Comparison of ENCODE assay signal across 19 mouse cellular contexts in genomic region chr8:75549284-75549683, GRCm38 (mm10).
A peak's percentile ranks its signal among the peaks of the same experiment; 100 is the strongest.
DNase-seq lines count a peak whose midpoint lies in the region; ATAC-seq lines count a peak whose summit lies in the region.
"Had no signal": no experiment of that assay in that cellular context is flagged by ENCODE, and none has a peak within 500 bp of the region (broad histone marks: within the 10 kb centered on the region; RNA-seq: fewer than 3 reads in every experiment).

No protein-coding gene starts in this region.

- H3K27ac ChIP-seq in intestine, embryonic 16.5 days (ENCODE audit: low read length), result no peak overlapping the region
- no peak overlapping the region for H3K27ac ChIP-seq in stomach, embryonic 16.5 days (ENCODE audit: low read length)
- no peak overlapping the region for H3K27ac ChIP-seq in limb, embryonic 10.5 days
- H3K27ac ChIP-seq in embryonic facial prominence, embryonic 10.5 days (replicated peaks), result no peak overlapping the region
- H3K27ac ChIP-seq: embryonic facial prominence, embryonic 12.5 days; forebrain, embryonic 13.5 days; forebrain, embryonic 15.5 days had no signal

- no peaks in the 10 kb centered on the region for H3K4me1 ChIP-seq in intestine, embryonic 16.5 days (ENCODE audit: control insufficient read depth, insufficient read depth, low read length)
- no peaks in the 10 kb centered on the region for H3K4me1 ChIP-seq in stomach, embryonic 16.5 days (ENCODE audit: control insufficient read depth, insufficient read depth, low read length)
- no peaks in the 10 kb centered on the region for H3K4me1 ChIP-seq in limb, embryonic 10.5 days
- no peaks in the 10 kb centered on the region for H3K4me1 ChIP-seq in embryonic facial prominence, embryonic 10.5 days
- H3K4me1 ChIP-seq: embryonic facial prominence, embryonic 12.5 days; forebrain, embryonic 13.5 days; forebrain, embryonic 15.5 days had no signal

- no peaks in the 10 kb centered on the region for H3K27me3 ChIP-seq in intestine, embryonic 16.5 days (replicated peaks; ENCODE audit: control insufficient read depth, insufficient read depth, low read length)
- H3K27me3 ChIP-seq in stomach, embryonic 16.5 days (ENCODE audit: control insufficient read depth, insufficient read depth, low read length), result no peaks in the 10 kb centered on the region
- H3K27me3 ChIP-seq in limb, embryonic 10.5 days (ENCODE audit: low read depth, poor library complexity, severe bottlenecking), result no peaks in the 10 kb centered on the region
- no peaks in the 10 kb centered on the region for H3K27me3 ChIP-seq in embryonic facial prominence, embryonic 10.5 days (replicated peaks; ENCODE audit: low read depth, poor library complexity, severe bottlenecking)
- H3K27me3 ChIP-seq: embryonic facial prominence, embryonic 12.5 days; forebrain, embryonic 13.5 days; forebrain, embryonic 15.5 days had no signal

- no peaks in the 10 kb centered on the region for H3K9me3 ChIP-seq in intestine, embryonic 16.5 days (ENCODE audit: control insufficient read depth, low read length)
- H3K9me3 ChIP-seq in stomach, embryonic 16.5 days (replicated peaks; ENCODE audit: control insufficient read depth, low read length), result no peaks in the 10 kb centered on the region
- H3K9me3 ChIP-seq in limb, embryonic 10.5 days (replicated peaks), result no peaks in the 10 kb centered on the region
- H3K9me3 ChIP-seq in embryonic facial prominence, embryonic 10.5 days, result no peaks in the 10 kb centered on the region
- H3K9me3 ChIP-seq: embryonic facial prominence, embryonic 12.5 days; forebrain, embryonic 13.5 days; forebrain, embryonic 15.5 days had no signal

- H3K4me2 ChIP-seq in intestine, embryonic 16.5 days (ENCODE audit: low read depth, low read length), result no peak overlapping the region
- H3K4me2 ChIP-seq in stomach, embryonic 16.5 days (ENCODE audit: low read depth, low read length), result no peak overlapping the region
- H3K4me2 ChIP-seq: embryonic facial prominence, embryonic 12.5 days; forebrain, embryonic 13.5 days; forebrain, embryonic 15.5 days had no signal

- H3K4me3 ChIP-seq in intestine, embryonic 16.5 days (ENCODE audit: low read length), result no peak overlapping the region
- H3K4me3 ChIP-seq in stomach, embryonic 16.5 days (replicated peaks; ENCODE audit: low read length), result no peak overlapping the region
- no peak overlapping the region for H3K4me3 ChIP-seq in limb, embryonic 10.5 days
- no peak overlapping the region for H3K4me3 ChIP-seq in embryonic facial prominence, embryonic 10.5 days
- H3K4me3 ChIP-seq: embryonic facial prominence, embryonic 12.5 days; forebrain, embryonic 13.5 days; forebrain, embryonic 15.5 days had no signal

- intact Hi-C loops in gastrocnemius, postnatal 14 days (cut with DNase I; ENCODE audit: low total_unique reads), result no loop called here

- WGBS in intestine, embryonic 16.5 days, result 73% methylated on average over 3 of the region's 3 CpGs
- 76% methylated on average over 3 of the region's 3 CpGs for WGBS in stomach, embryonic 16.5 days
- WGBS in limb, embryonic 10.5 days, result 87% methylated on average over 3 of the region's 3 CpGs
- 91% methylated on average over 3 of the region's 3 CpGs for WGBS in embryonic facial prominence, embryonic 10.5 days

- no peaks in the 10 kb centered on the region for H3K36me3 ChIP-seq in intestine, embryonic 16.5 days (ENCODE audit: control insufficient read depth, insufficient read depth, low read length)
- no peaks in the 10 kb centered on the region for H3K36me3 ChIP-seq in stomach, embryonic 16.5 days (ENCODE audit: control insufficient read depth, insufficient read depth, low read length)
- H3K36me3 ChIP-seq in limb, embryonic 10.5 days, result no peaks in the 10 kb centered on the region
- H3K36me3 ChIP-seq in embryonic facial prominence, embryonic 10.5 days (replicated peaks), result no peaks in the 10 kb centered on the region
- H3K36me3 ChIP-seq: embryonic facial prominence, embryonic 12.5 days; forebrain, embryonic 15.5 days had no signal

- no peak overlapping the region for H3K9ac ChIP-seq in intestine, embryonic 16.5 days (ENCODE audit: low read depth, low read length)
- H3K9ac ChIP-seq in stomach, embryonic 16.5 days (ENCODE audit: low read length), result no peak overlapping the region
- H3K9ac ChIP-seq: embryonic facial prominence, embryonic 12.5 days; forebrain, embryonic 13.5 days; forebrain, embryonic 15.5 days; forebrain, postnatal 0 days had no signal

- no peak for DNase-seq in limb, embryonic 10.5 days (ENCODE audit: low spot score)
- no peak for DNase-seq in gastrocnemius, postnatal 14 days
- no peak for DNase-seq in embryonic facial prominence, embryonic 10.5 days (ENCODE audit: low spot score)
- DNase-seq: adrenal gland, adult 2 months; adrenal gland, postnatal 10 days; adrenal gland, postnatal 25 days; cerebellum, adult 11 months; cerebellum, adult 18-20 months; cerebellum, adult 8-10 months; cerebellum, adult 9-11 months; cerebellum, postnatal 14 days; cerebellum, postnatal 36 days; embryo, embryonic 11 days; forebrain, postnatal 0 days had no signal

- peak; percentile 69 for ATAC-seq in intestine, embryonic 16.5 days
- ATAC-seq in stomach, embryonic 16.5 days (ENCODE audit: insufficient read depth, low FRiP score), result peak; percentile 40; the same call in 1 of the 2 replicates
- ATAC-seq: forebrain, embryonic 13.5 days; forebrain, embryonic 15.5 days; forebrain, postnatal 0 days had no signal
